Mouse (Mus musculus) bone marrow, adult 2 months (tissue): ENCODE data around the gene G6pc2. TPM values are rescaled to one million over a fixed set of nuclear protein-coding genes. Genes with fewer than 3 reads are reported as not detected.

Source experiments
- H3K27ac ChIP-seq: fragments of 200-500 bp; 2 replicates; pipeline ENCODE4 v1.5.1; 2012; ENCODE audit warnings: low read depth, mild to moderate bottlenecking, control low read depth, inconsistent platforms, low read length; ENCODE audit not compliant: control insufficient read depth, poor library complexity, insufficient read depth
- H3K4me1 ChIP-seq: fragments of 200-500 bp; 2 replicates; pipeline ENCODE4 v1.6.1; 2011; ENCODE audit warnings: low read length; ENCODE audit not compliant: control insufficient read depth, insufficient read depth
- H3K4me3 ChIP-seq: fragments of 200-500 bp; replicated peaks from 2 replicates; pipeline ENCODE3; 2011; ENCODE audit warnings: mild to moderate bottlenecking, low read depth, low read length, control low read depth; ENCODE audit not compliant: control insufficient read depth
- CTCF ChIP-seq: fragments of 200-500 bp; IDR thresholded peaks from 2 replicates; pipeline ENCODE4 v1.5.1; 2011; ENCODE audit warnings: low read length, control low read depth; ENCODE audit not compliant: control insufficient read depth, insufficient read depth
- POLR2A ChIP-seq: fragments of 200-500 bp; IDR thresholded peaks from 2 replicates; pipeline ENCODE4 v1.6.1; 2011; ENCODE audit warnings: low read depth, mild to moderate bottlenecking, control low read depth, low read length, borderline replicate concordance; ENCODE audit not compliant: control insufficient read depth
- WGBS: fragments of 180-500 bp; shearing (Covaris S2); methylation state at CpG from one replicate; pipeline ENCODE4 v1.1.7; 2018; 5-methylcytosine and 5-hydroxymethylcytosine counted together
- polyA plus RNA-seq: library from polyadenylated mRNA; stranded (reverse); fragments of >200 nt; gene quantifications from 2 replicates; pipeline ENCODE4 v1.2.4, GENCODE M21; 2011; ENCODE audit warnings: low replicate concordance; ENCODE audit not compliant: missing spikeins, insufficient read depth, insufficient read length

G6pc2 gene
- polyA plus RNA-seq: not detected in 2 replicates

GRCm38 (mm10) chr2:69210773-69211172 lies at the start of gene G6pc2:
Gene G6pc2, plus strand, starts transcription at chr2:69211073.
- Histone ChIP-seq H3K4me3 (no peak within 1 kb of the TSS), H3K4me1 (no peaks in the 10 kb centered on the region), H3K27ac (no peak within 1 kb of the TSS)
- WGBS: 74% methylated on average over 7 of the region's 7 CpGs
- no peak for TF ChIP-seq POLR2A
- no peak for TF ChIP-seq CTCF

- Histone ChIP-seq H3K4me3 (no peak overlapping the region), H3K4me1 (no peaks in the 10 kb centered on the region), H3K27ac (no peak overlapping the region)
- WGBS: 76% methylated on average over 9 of the region's 9 CpGs
- no peak for TF ChIP-seq POLR2A
- TF ChIP-seq CTCF: no peak
Measured at GRCm38 (mm10) chr2:69170395-69171077, 40.3 kb upstream of the G6pc2 start.

DNA sequence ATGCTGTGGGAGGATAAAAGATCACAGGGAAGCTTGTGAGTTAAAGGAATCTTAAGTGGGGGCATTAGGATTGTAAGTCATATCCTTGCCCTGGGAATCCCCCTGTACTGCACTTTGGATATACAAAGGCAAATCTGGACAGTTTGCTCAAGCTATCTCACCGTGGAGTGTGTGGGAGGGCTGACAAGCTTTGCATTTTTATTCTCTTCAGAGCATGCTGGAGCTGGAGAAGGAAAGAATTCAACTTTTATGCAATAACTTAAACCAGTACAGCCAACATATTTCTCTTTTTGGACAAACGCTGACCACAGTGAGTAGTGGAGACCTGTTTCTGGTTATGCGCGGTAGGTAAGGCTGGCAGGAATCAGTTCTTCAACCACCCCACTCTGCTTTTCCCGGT lies 35.6 kb upstream of the G6pc2 start:
- WGBS: 82% methylated on average over 5 of the region's 5 CpGs
- no peak overlapping the region for H3K27ac ChIP-seq
- TF ChIP-seq POLR2A: no peak
- no peak for TF ChIP-seq CTCF
- no peaks in the 10 kb centered on the region for H3K4me1 ChIP-seq
- H3K4me3 ChIP-seq: no peak overlapping the region

DNA sequence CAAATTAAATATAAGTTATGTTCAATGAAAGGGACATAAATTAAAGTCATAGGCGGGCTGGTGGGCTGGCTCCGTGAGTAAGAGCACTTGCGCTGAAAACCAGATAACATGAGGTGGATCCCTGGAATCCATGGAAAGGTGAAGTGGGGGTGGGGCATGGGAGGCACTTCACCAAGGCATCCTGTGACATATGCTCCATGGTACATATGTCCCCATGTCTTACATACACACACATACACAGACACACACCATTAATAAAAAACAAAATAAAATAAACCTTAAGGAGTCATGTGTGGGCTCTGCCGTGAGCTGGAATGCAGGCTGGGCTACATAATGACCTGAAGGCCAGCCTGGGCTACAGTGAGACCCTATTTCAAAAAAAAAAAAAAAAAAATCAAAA lies 31.2 kb upstream of the G6pc2 start:
- no peaks in the 10 kb centered on the region for H3K4me1 ChIP-seq
- no peak overlapping the region for H3K4me3 ChIP-seq
- TF ChIP-seq POLR2A (no peak), CTCF (no peak)
- WGBS: 85% methylated on average over 4 of the region's 4 CpGs
- no peak overlapping the region for H3K27ac ChIP-seq

GRCm38 (mm10) chr2:69187990-69188389 lies 22.9 kb upstream of the G6pc2 start:
- Histone ChIP-seq H3K4me3 (no peak overlapping the region), H3K4me1 (no peaks in the 10 kb centered on the region), H3K27ac (no peak overlapping the region)
- no peak for TF ChIP-seq CTCF
- no peak for TF ChIP-seq POLR2A
- 94% methylated on average over 2 of the region's 2 CpGs for WGBS

GRCm38 (mm10) chr2:69188732-69189131 lies 22.1 kb upstream of the G6pc2 start:
- Histone ChIP-seq H3K27ac (no peak overlapping the region), H3K4me1 (no peaks in the 10 kb centered on the region), H3K4me3 (no peak overlapping the region)
- 72% methylated on average over 6 of the region's 6 CpGs for WGBS
- TF ChIP-seq CTCF (no peak), POLR2A (no peak)

DNA sequence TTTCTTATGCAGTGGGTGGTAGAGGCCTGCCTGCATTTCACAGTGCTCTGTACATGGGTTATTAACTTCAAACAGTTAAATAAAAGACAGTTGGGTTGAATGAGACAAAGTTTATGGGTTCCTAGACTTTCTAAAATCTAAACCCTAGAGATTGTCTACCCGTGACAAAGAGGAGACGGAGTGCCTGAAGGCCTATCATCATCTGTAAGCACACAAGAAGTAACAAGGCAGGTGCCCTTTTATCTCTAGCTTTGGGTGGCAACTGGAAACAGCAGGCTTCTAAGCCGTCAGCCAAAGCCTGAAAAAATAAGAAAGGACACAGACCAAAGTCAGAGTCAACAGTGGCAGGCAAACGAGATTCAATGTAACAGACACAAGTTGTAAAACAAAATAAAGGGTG lies 21.7 kb upstream of the G6pc2 start:
- TF ChIP-seq POLR2A (no peak), CTCF (no peak)
- H3K4me1 ChIP-seq: no peaks in the 10 kb centered on the region
- WGBS: 72% methylated on average over 4 of the region's 4 CpGs
- no peak overlapping the region for H3K27ac ChIP-seq
- no peak overlapping the region for H3K4me3 ChIP-seq

DNA sequence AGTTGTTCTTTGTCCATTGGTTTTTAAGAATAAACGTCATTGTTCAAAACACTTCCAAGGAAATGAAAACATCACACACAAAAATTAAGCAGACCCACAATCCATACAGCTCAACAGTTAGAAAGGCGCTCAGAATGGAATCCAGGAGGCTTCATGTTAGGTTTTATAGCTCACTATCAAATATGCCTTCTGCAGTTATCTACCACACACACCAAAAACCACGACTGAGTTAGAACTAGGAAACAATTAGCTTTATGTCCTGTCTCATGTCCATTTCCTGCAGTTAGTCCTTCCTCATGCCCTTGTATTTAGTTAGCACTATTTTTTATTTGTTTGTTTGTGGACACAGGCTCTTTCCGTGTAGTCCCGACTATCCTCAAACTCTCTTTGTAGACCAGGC lies 19.8 kb upstream of the G6pc2 start:
- no peak overlapping the region for H3K4me3 ChIP-seq
- WGBS: 62% methylated on average over 5 of the region's 5 CpGs

GRCm38 (mm10) chr2:69193555-69193954 lies 17.3 kb upstream of the G6pc2 start:
- H3K4me3 ChIP-seq: no peak overlapping the region
- TF ChIP-seq CTCF (no peak), POLR2A (no peak)
- no peaks in the 10 kb centered on the region for H3K4me1 ChIP-seq
- 84% methylated on average over 5 of the region's 5 CpGs for WGBS
- H3K27ac ChIP-seq: no peak overlapping the region

More for the DNA sequence above, 19.8 kb upstream of the G6pc2 start:
- Histone ChIP-seq H3K4me1 (no peaks in the 10 kb centered on the region), H3K27ac (no peak overlapping the region)
- TF ChIP-seq POLR2A (no peak), CTCF (no peak)
